Mouse (Mus musculus) layer of hippocampus, adult 2 months (tissue): ENCODE measurements around the gene Pfkfb2. TPM values are rescaled to one million over a fixed set of nuclear protein-coding genes. Genes with fewer than 3 reads are reported as not detected.

Source experiments
- DNase-seq, 2 experiments: peaks; one replicate each; pipeline ENCODE4 v3.0.0; 2022; ENCODE audit warnings: low spot score in 2 of 2
- H3K27ac ChIP-seq: fragments of 200-600 bp; 2 replicates; pipeline ENCODE4 v1.8.1; 2022
- H3K4me3 ChIP-seq: fragments of 200-600 bp; 2 replicates; pipeline ENCODE4 v1.8.1; 2022; ENCODE audit warnings: mild to moderate bottlenecking
- CTCF ChIP-seq: fragments of 200-600 bp; conservative IDR thresholded peaks from 2 replicates; pipeline ENCODE4 v1.8.1; 2022; ENCODE audit warnings: antibody characterized with exemption, mild to moderate bottlenecking, moderate library complexity
- total RNA-seq, 2 experiments: library from RNA; stranded (reverse); gene quantifications; 2 replicates each; pipeline ENCODE4 v1.2.3; 2021

The Pfkfb2 gene
- total RNA-seq, 2 experiments from 2014 or later: 45.6 to 51.7 TPM

DNA sequence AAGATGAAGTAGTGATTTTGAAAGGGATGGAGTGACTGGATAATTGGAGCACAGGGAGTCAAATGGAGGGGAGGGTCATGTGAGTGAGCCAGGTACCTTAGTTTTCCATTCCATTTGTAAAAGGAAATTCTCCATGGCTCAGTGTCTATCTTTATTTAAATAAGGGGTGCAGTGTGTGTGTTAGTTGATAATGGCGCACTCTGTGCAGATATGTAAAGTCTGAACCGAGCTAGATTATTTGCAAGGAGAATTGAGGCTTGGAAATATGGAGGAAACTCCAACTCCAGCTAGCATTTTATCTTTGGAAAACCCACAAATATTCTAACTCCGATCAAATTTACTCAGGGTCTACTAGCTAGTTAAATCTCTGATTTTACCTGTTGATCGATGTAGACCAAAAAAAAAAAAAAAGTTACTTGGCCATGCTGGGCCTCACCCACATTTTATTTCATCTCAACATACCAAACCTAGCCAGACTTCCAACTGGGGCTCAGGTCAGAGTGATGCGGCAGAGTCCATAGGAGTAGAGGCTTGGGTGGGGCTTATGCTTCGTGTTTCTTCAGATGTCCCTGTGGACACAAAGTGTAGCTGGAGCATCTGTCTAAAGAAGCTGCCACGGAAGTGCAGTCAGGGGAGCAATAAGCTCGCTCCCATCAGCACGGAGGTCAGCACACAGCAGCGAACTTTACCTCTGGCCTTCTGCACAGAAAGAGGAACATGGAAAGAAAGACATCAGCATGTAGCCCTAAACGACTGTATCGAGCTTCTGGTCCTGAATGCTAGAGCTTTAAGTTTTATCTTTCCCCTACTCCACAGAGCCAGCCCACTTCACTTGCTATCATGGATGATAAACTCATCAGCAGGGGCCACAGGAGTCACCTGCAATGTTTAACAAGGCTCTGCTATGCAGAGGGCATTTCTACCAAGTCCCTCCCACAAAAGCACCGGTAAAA, 3.9 kb upstream of the Pfkfb2 start:
- no peak overlapping the region for H3K27ac ChIP-seq
- H3K4me3 ChIP-seq: no peak overlapping the region
- TF ChIP-seq CTCF: no peak
- DNase-seq: no peak

DNA sequence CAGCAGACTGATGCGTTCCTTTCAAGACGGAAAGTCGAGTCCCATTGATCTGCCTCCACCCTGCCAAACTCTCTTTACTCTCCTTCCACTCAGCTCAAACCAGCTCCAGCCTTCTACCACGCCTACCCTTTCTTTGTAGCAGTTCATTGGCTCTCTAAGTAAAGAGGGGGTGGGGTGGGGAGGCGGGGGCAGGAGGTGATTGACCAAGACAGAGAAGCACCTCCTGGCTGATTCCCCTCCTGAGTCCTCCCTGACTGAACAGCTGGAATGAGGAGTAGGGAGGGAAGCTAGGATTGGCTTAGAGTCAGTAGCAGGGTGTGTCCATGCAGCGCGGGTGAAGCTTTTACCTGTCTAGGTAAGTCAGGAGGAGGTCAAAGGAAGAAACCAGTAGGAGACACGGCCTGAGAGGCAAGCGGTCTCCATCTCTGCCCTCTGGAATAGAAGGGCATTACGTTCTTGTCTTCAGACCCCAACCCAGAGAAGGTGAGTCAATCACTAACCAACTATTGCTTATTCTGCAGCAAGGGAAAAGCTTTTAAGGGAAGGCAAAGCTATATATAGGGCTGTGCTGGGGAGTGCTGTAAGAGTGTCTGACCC, 2.8 kb upstream of the Pfkfb2 start, which contains the start of gene AA986860:
Gene AA986860, plus strand, starts transcription at position 236 of the 597 bp plus-strand sequence.
- no peak for DNase-seq
- no peak for TF ChIP-seq CTCF
- H3K27ac ChIP-seq: no peak within 1 kb of the TSS
- no peak within 1 kb of the TSS for H3K4me3 ChIP-seq

DNA sequence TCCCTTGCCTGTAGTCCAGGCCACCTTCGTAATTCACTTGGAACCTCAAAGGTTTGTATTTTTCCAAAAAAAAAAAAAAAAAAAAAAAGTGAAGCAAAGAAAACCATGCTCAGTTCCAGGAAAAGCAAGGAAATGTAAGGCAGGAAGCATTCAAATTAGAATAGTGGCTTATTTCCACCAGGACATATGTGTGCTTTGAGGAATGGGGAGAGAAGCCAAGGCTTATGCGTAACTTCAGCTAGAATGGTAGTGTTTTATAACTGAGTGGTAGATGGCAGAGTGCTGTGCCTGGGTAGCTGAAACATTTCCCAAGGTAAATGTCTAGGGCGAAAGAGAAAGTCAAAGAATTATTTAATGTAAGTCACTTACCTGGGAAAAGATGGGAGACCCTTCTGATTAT, 345 bp downstream of the Pfkfb2 start:
- Histone ChIP-seq H3K4me3 (no peak overlapping the region), H3K27ac (0 out of 2 replicates have a peak overlapping the region, but pooled peaks have one; percentile 20)
- DNase-seq: peak in 1 of 2 experiments; percentile 61
- TF ChIP-seq CTCF: no peak

DNA sequence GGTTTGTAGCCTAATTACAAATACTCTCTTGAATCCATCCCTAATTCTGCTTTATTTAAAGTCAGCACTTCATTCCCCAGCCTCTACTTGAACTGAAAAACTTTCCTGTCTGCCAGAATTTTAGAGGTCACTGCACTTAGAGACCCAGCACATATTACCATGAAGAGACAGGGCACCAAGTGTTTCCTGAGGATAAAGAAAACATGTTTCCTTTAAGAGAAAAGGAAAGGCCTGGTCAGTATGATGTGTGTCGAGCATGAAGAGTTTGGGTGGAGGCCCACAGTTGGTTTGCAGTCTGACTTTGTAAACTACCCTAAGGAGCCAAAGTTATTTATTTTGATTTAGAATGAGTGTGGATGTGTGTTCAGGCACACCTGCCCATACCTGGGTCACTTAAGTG, 983 bp downstream of the Pfkfb2 start:
- no peak for DNase-seq
- Histone ChIP-seq H3K27ac (0 out of 2 replicates have a peak overlapping the region, but pooled peaks have one; percentile 20), H3K4me3 (no peak overlapping the region)
- no peak for TF ChIP-seq CTCF

DNA sequence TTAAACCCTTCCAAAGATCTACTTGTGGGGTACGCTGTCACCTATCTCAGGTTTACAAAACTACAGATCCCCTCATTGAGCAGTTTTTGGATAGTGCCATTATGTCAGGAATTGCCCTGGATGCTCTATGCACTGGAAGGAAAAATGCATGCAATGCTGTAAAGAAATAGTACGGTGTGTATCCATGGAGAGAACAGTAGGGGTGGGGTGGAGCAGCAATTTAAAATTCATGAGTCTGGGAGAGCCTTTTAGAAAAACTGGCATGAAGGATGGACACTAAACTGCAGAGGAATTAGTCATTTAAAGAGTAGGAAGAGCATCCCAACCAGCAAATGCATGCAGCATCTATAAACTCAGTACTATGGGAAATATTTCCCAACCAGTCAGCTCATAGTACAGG, 2.7 kb downstream of the Pfkfb2 start:
- DNase-seq: no peak
- Histone ChIP-seq H3K27ac (no peak overlapping the region), H3K4me3 (no peak overlapping the region)
- TF ChIP-seq CTCF: no peak

DNA sequence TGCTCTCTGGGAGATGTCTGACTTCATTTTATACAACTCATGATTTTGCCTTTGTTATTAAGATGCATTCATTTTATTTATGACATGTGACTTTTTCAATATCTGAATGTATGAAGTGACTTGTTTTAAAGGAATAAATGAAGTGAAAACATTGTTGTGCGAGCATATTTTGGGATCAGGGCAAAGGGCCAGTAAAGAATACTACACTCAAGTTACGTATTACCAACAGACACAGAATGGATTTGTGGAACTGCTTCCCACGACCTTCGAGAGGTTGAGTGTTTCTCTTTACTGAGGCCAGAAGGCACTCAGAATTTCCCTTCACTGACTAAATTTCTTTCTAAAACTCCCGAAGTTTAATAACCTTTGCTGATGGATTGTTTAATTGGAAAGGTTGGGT, 4.8 kb downstream of the Pfkfb2 start:
- no peak overlapping the region for H3K27ac ChIP-seq
- no peak for DNase-seq
- H3K4me3 ChIP-seq: no peak overlapping the region
- TF ChIP-seq CTCF: no peak

DNA sequence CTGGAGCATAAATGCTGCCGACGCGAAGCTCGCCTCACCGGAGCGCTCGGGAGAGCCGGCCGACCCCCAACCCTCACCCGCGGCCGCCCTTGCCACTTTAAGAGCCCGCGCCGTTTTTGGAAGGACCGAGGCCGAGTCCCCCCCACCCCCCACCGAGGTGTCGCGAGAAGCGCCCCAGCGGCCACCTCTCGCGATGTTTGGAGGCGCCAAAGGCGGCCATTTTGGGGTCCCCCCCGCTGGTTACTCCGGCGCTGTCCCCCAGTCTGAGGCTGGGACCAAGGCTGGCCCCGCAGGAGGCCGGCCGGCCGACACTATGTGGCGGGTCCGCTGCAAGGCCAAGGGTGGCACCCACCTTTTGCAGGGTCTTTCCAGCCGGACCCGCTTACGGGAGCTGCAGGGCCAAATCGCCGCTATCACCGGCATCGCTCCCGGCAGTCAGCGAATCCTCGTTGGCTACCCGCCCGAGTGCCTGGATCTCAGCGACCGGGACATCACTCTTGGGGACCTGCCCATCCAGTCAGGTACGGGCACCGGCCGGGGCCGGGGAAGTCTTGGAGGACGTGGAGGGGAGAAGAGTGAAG, 11.7 kb downstream of the Pfkfb2 start, which contains the start of gene Yod1:
Gene Yod1, plus strand, starts transcription at position 37 of the 581 bp plus-strand sequence.
- peak; percentile 82 to 91 for DNase-seq
- H3K4me3 ChIP-seq: peak within 1 kb of the TSS; percentile 100
- peak within 1 kb of the TSS; percentile 95 for H3K27ac ChIP-seq
- TF ChIP-seq CTCF: no peak; the same call in 1 of the 2 replicates

DNA sequence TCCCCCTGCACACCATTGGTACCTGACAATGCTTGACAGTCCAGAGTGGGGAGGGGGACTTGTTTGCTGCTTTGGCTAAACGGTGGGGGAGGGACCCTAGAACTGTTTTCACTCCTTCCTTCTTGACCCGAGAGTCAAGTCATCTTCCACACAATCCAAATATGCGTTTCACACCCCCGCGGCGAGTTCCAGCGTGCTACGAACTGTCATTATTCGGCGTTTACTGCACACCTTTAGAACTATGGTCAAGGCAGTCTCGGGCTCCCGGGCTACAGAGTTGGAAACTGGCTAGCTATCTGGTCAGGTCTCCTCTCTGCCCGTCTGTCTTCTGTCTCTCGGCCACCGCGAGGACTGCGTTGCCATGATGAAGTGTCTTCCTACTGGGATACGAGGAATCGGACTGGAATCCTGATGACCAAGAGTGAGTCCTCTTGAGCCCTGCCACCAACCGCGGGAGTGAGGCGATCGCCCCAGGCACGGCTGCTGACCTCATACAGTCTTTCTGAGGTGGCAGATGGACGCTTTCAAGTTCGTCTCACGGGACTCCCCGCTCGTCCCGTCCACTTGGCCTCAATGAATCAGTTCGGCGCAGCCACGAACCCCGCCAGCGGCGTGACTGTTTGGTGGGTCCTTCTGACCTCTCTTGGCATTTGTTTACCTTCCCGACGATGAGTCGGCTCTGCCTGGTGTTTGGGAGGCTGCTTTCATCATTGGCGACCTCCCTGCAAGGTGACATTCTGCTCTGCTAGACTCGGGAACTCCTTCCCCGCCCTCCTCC, 12.4 kb downstream of the Pfkfb2 start:
- TF ChIP-seq CTCF: no peak
- peak in 1 of 2 experiments; percentile 40 for DNase-seq
- H3K4me3 ChIP-seq: peak overlapping the region; percentile 100
- H3K27ac ChIP-seq: peak overlapping the region; percentile 95

DNA sequence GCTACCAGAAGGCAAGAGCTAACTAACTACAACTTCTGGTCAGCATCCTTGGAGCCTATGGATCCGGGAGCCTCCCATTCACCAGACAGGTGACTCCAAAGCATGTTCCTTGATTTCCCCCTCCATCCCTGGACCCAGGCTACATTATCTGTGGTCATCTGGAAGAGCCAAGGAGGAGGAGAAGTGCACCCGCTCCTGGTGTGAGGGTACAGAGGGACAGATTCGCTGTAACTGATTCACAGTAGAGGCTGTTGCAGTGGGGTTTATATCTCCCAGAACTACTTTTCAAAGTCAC, 12.9 kb downstream of the Pfkfb2 start:
- DNase-seq: no peak
- no peak for TF ChIP-seq CTCF
- Histone ChIP-seq H3K4me3 (peak overlapping the region; percentile 100), H3K27ac (peak overlapping the region; percentile 95)

DNA sequence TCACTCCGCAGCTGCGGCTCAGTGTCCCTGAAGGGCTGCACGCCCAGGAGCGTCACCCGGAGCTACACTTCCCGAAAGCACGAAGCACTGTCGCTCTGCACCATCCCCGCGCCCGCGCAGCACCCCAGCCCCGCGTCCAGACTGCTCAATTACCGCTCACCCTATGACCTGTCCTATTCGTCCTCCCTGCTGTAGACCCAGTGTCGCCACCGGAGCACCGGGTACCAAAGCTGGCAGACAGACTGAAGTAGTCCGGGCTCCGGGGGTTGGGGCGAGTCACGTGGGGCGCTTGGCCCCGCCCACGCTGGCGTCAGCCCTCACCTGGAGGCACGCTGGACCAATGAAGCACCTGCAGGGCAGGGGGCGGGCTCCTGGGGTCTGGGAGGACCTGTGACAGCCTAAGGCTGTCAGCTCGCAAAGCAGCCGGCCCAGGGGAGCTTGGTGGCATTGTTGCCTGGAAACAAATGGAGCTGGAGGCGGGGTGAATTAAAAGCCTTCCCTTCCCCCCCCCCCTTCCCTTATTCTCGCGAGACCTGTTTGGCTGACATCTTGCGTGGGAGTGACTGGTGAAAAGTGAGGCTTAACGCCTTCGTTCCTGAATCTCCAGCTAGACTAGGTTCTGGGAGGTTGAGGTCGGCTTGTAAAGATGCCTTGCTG, 13.4 kb downstream of the Pfkfb2 start, which contains the start of gene Gm29427:
Gene Gm29427, minus strand, starts transcription at position 239 of the 657 bp plus-strand sequence.
- H3K4me3 ChIP-seq: peak within 1 kb of the TSS; percentile 100
- peak; percentile 90 to 91 for DNase-seq
- no peak for TF ChIP-seq CTCF
- H3K27ac ChIP-seq: peak within 1 kb of the TSS; percentile 95

DNA sequence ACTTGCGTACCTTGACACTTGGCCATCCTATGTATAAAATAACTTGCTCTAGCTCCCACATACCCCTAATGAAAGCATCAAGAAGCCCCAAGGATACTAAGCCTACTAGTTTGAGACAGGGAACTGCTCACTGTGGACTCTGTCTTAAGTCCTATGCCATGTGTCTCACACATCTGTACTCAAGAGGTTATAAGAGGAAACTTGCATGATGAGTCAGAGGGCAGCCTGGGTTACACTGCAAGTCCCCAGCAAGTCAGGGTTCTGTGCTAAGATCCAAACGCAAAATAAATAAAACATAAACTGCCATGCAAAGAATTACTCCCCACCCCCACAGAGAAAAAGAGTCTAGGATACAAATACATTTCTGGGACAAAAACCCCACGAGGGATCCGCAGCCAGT, 15.0 kb downstream of the Pfkfb2 start:
- H3K4me3 ChIP-seq: no peak overlapping the region
- H3K27ac ChIP-seq: no peak overlapping the region
- no peak for DNase-seq
- TF ChIP-seq CTCF: no peak
